In genomic region chr15:78796196-78797059, GRCm38 (mm10) we compare ENCODE assay signal across 10 mouse cellular contexts. TPM values are rescaled to one million over a fixed set of nuclear protein-coding genes. Genes with fewer than 3 reads are reported as not detected.
DNase-seq lines count a peak whose midpoint lies in the region; ATAC-seq and TF ChIP-seq lines count a peak whose summit lies in the region.
"Had no signal": no experiment of that assay in that cellular context is flagged by ENCODE, and none has a peak within 500 bp of the region (broad histone marks: within the 10 kb centered on the region; RNA-seq: fewer than 3 reads in every experiment).

No protein-coding gene starts in this region.

- WGBS in hindbrain, embryonic 11.5 days = 38% methylated on average over 25 of the region's 25 CpGs
- WGBS in hindbrain, embryonic 13.5 days = 42% methylated on average over 25 of the region's 25 CpGs
- WGBS in kidney, postnatal 0 days = 12% methylated on average over 25 of the region's 25 CpGs

- no peak for TF ChIP-seq CTCF in kidney, postnatal 0 days (IDR thresholded peaks at IDR 0.05; ENCODE audit: low read depth)

- H3K4me1 ChIP-seq in hindbrain, embryonic 11.5 days (replicated peaks; ENCODE audit: control insufficient read depth, insufficient read depth, low read length) = peaks cover 5% of the 10 kb centered on the region; the same call in 1 of the 2 replicates
- H3K4me1 ChIP-seq in hindbrain, embryonic 13.5 days (replicated peaks) = peaks cover 15% of the 10 kb centered on the region
- H3K4me1 ChIP-seq in kidney, postnatal 0 days (replicated peaks; ENCODE audit: insufficient read depth, low read length) = peaks cover 24% of the 10 kb centered on the region

- H3K9me3 ChIP-seq in hindbrain, embryonic 11.5 days (ENCODE audit: control insufficient read depth, low read length) = no peaks in the 10 kb centered on the region
- no peaks in the 10 kb centered on the region for H3K9me3 ChIP-seq in hindbrain, embryonic 13.5 days
- no peaks in the 10 kb centered on the region for H3K9me3 ChIP-seq in kidney, postnatal 0 days (replicated peaks; ENCODE audit: low read length)

- no peaks in the 10 kb centered on the region for H3K36me3 ChIP-seq in hindbrain, embryonic 11.5 days (ENCODE audit: control insufficient read depth, insufficient read depth, low read length)
- no peaks in the 10 kb centered on the region for H3K36me3 ChIP-seq in hindbrain, embryonic 13.5 days
- 0 out of 2 replicates have a peak, but pooled peaks cover 5% of the 10 kb centered on the region for H3K36me3 ChIP-seq in kidney, postnatal 0 days (ENCODE audit: insufficient read depth, low read length)

- no peak overlapping the region for H3K9ac ChIP-seq in hindbrain, embryonic 11.5 days (ENCODE audit: low read depth, low read length)
- no peak overlapping the region for H3K9ac ChIP-seq in hindbrain, embryonic 13.5 days
- no peak overlapping the region; the same call in 1 of the 2 replicates for H3K9ac ChIP-seq in kidney, postnatal 0 days (ENCODE audit: low read depth, low read length)

- no peak overlapping the region for H3K27ac ChIP-seq in hindbrain, embryonic 11.5 days (ENCODE audit: low read depth, low read length)
- H3K27ac ChIP-seq in hindbrain, embryonic 13.5 days = no peak overlapping the region
- peak overlapping the region; percentile 57 for H3K27ac ChIP-seq in kidney, postnatal 0 days

- ATAC-seq in hindbrain, embryonic 11.5 days (ENCODE audit: low FRiP score) = no peak
- ATAC-seq in hindbrain, embryonic 13.5 days (ENCODE audit: low FRiP score) = no peak
- ATAC-seq in kidney, postnatal 0 days (replicated peaks; ENCODE audit: low FRiP score, low read depth) = peak; percentile 78
- ATAC-seq in CD4-positive, CD25-positive, alpha-beta regulatory T cell, adult 4 months = no peak

- DNase-seq in hindbrain, embryonic 11.5 days (ENCODE audit: low spot score) = peak; percentile 20
- peak; percentile 92 for DNase-seq in Muller cell, postnatal 12 days (ENCODE audit: inconsistent ontology term)
- peak; percentile 64 to 70 for DNase-seq in heart, adult 9 months (ENCODE audit: low spot score in 2 of 2)
- DNase-seq in kidney, postnatal 0 days (ENCODE audit: low spot score) = peak; percentile 95
- no peak for DNase-seq in adrenal gland, postnatal 10 days
- DNase-seq in T-cell, adult 2 months (ENCODE audit: low spot score) = no peak
- DNase-seq: cerebellum, adult 2 months; right cerebral cortex, postnatal 14 days had no signal

- peaks cover 3% of the 10 kb centered on the region for H3K27me3 ChIP-seq in hindbrain, embryonic 11.5 days (ENCODE audit: control insufficient read depth, insufficient read depth, low read length)
- H3K27me3 ChIP-seq in hindbrain, embryonic 13.5 days = peaks cover 41% of the 10 kb centered on the region
- peaks cover 5% of the 10 kb centered on the region; the same call in 1 of the 2 replicates for H3K27me3 ChIP-seq in kidney, postnatal 0 days (ENCODE audit: insufficient read depth, low read length)

- H3K4me3 ChIP-seq in hindbrain, embryonic 11.5 days (ENCODE audit: low read depth, low read length) = no peak overlapping the region
- no peak overlapping the region for H3K4me3 ChIP-seq in hindbrain, embryonic 13.5 days
- no peak overlapping the region for H3K4me3 ChIP-seq in kidney, postnatal 0 days (replicated peaks; ENCODE audit: low read depth, low read length)

- no peak overlapping the region for H3K4me2 ChIP-seq in hindbrain, embryonic 11.5 days (replicated peaks; ENCODE audit: low read depth, low read length)
- no peak overlapping the region for H3K4me2 ChIP-seq in hindbrain, embryonic 13.5 days
- H3K4me2 ChIP-seq in kidney, postnatal 0 days (ENCODE audit: low read length) = no peak overlapping the region

RNA-seq across cellular contexts. Expression of gene Card10, which starts 6.4 kb away (rescaled TPM):
- 1.8 and 2.4 TPM in 2 replicates for polyA plus RNA-seq in hindbrain, embryonic 11.5 days (2014; fragmentation: Nextera tagmentation; extraction: Ambion mirVana)
- 1.6 TPM in 2 replicates for polyA plus RNA-seq in hindbrain, embryonic 13.5 days (2015; fragmentation: Nextera tagmentation; extraction: Ambion mirVana)
- 8.2 and 9.2 TPM in 2 replicates for polyA plus RNA-seq in kidney, postnatal 0 days (2015; fragmentation: Nextera tagmentation; extraction: Ambion mirVana)
- not detected for polyA plus RNA-seq in CD4-positive, CD25-positive, alpha-beta regulatory T cell, adult 4 months (2017; shearing (Covaris generic))
- 10 to 100 TPM; 12.0 to 12.4 TPM for total RNA-seq in adrenal gland, postnatal 10 days (2021)

RNA-seq across cellular contexts. Expression of gene Mfng, which starts 23.2 kb away (rescaled TPM):
- 34.6 and 34.7 TPM in 2 replicates for polyA plus RNA-seq in hindbrain, embryonic 11.5 days (2014; fragmentation: Nextera tagmentation; extraction: Ambion mirVana)
- polyA plus RNA-seq in hindbrain, embryonic 13.5 days (2015; fragmentation: Nextera tagmentation; extraction: Ambion mirVana) = 36.7 and 40.1 TPM in 2 replicates
- 18.8 and 18.9 TPM in 2 replicates for polyA plus RNA-seq in kidney, postnatal 0 days (2015; fragmentation: Nextera tagmentation; extraction: Ambion mirVana)
- polyA plus RNA-seq in CD4-positive, CD25-positive, alpha-beta regulatory T cell, adult 4 months (2017; shearing (Covaris generic)) = 100 to 1,000 TPM in 1 of 2 experiments, 10 to 100 TPM in 1; 61.3 to 136 TPM
- 10 to 100 TPM; 15.5 to 17.7 TPM for total RNA-seq in adrenal gland, postnatal 10 days (2021)

RNA-seq across cellular contexts. Expression of gene Cdc42ep1, which starts 46.0 kb away (rescaled TPM):
- polyA plus RNA-seq in hindbrain, embryonic 11.5 days (2014; fragmentation: Nextera tagmentation; extraction: Ambion mirVana) = 7.8 and 9.1 TPM in 2 replicates
- 9.5 and 11.0 TPM in 2 replicates for polyA plus RNA-seq in hindbrain, embryonic 13.5 days (2015; fragmentation: Nextera tagmentation; extraction: Ambion mirVana)
- 51.4 and 57.1 TPM in 2 replicates for polyA plus RNA-seq in kidney, postnatal 0 days (2015; fragmentation: Nextera tagmentation; extraction: Ambion mirVana)
- polyA plus RNA-seq in CD4-positive, CD25-positive, alpha-beta regulatory T cell, adult 4 months (2017; shearing (Covaris generic)) = not detected
- total RNA-seq in adrenal gland, postnatal 10 days (2021) = 10 to 100 TPM; 40.9 to 48.6 TPM

RNA-seq across cellular contexts. Expression of gene Lgals2, which starts 58.9 kb away (rescaled TPM):
- not detected in 2 replicates for polyA plus RNA-seq in hindbrain, embryonic 11.5 days (2014; fragmentation: Nextera tagmentation; extraction: Ambion mirVana)
- polyA plus RNA-seq in hindbrain, embryonic 13.5 days (2015; fragmentation: Nextera tagmentation; extraction: Ambion mirVana) = not detected in 2 replicates
- 0.91 and 1.2 TPM in 2 replicates for polyA plus RNA-seq in kidney, postnatal 0 days (2015; fragmentation: Nextera tagmentation; extraction: Ambion mirVana)
- not detected for polyA plus RNA-seq in CD4-positive, CD25-positive, alpha-beta regulatory T cell, adult 4 months (2017; shearing (Covaris generic))
- 1 to 10 TPM; 1.8 to 5.1 TPM for total RNA-seq in adrenal gland, postnatal 10 days (2021)

Comparison
In these comparisons a context has a peak if more than half of its experiments do, and no peak if none do; other contexts are left out.
1. DNase-seq: peak in hindbrain, embryonic 11.5 days (single experiment), Muller cell, postnatal 12 days (single experiment), heart, adult 9 months (2 of 2) and kidney, postnatal 0 days (single experiment); none in adrenal gland, postnatal 10 days (single experiment) and T-cell, adult 2 months (single experiment).